Mouse (Mus musculus) neural tube, embryonic 13.5 days (tissue): ENCODE measurements around the gene Morn4. TPM values are rescaled to one million over a fixed set of nuclear protein-coding genes. Genes with fewer than 3 reads are reported as not detected.
A peak's percentile ranks its signal among the peaks of the same experiment; 100 is the strongest.
"Not testable (repeated sequence)": the region's sequence is repeated elsewhere in the genome, so short reads cannot be mapped to it uniquely, and the experiment has no call there.

ENCODE experiments used
- ATAC-seq: fragments of 200-750 bp; cut with Nextera tagmentation; 2 replicates; pipeline ENCODE4 v1.8.0; 2017; ENCODE audit warnings: low read depth, mild to moderate bottlenecking, moderate TSS enrichment, moderate library complexity
- H3K27ac ChIP-seq: fragments of 300-500 bp; sonication (generic); replicated peaks from 2 replicates; pipeline ENCODE4 v1.5.1; 2015; ENCODE audit warnings: moderate library complexity, mild to moderate bottlenecking, inconsistent platforms
- H3K27me3 ChIP-seq: fragments of 300-500 bp; sonication (generic); 2 replicates; pipeline ENCODE4 v1.6.1; 2015; ENCODE audit warnings: mild to moderate bottlenecking, inconsistent platforms
- H3K36me3 ChIP-seq: fragments of 300-500 bp; sonication (generic); 2 replicates; pipeline ENCODE4 v1.6.1; 2015; ENCODE audit warnings: mild to moderate bottlenecking, inconsistent platforms
- H3K4me1 ChIP-seq: fragments of 300-500 bp; sonication (generic); replicated peaks from 2 replicates; pipeline ENCODE4 v1.6.1; 2015; ENCODE audit warnings: inconsistent platforms
- H3K4me2 ChIP-seq: fragments of 300-500 bp; sonication (generic); 2 replicates; pipeline ENCODE4 v1.6.1; 2015; ENCODE audit warnings: inconsistent platforms, mild to moderate bottlenecking, moderate library complexity
- H3K4me3 ChIP-seq: fragments of 300-500 bp; sonication (generic); 2 replicates; pipeline ENCODE4 v1.5.1; 2015; ENCODE audit warnings: mild to moderate bottlenecking, inconsistent platforms
- H3K9ac ChIP-seq: fragments of 300-500 bp; sonication (generic); 2 replicates; pipeline ENCODE4 v1.6.1; 2015; ENCODE audit warnings: moderate library complexity, mild to moderate bottlenecking, inconsistent platforms
- H3K9me3 ChIP-seq: fragments of 300-500 bp; sonication (generic); 2 replicates; pipeline ENCODE4 v1.6.1; 2016; ENCODE audit warnings: inconsistent platforms
- WGBS: fragments of 180-500 bp; shearing (Covaris S2); methylation state at CpG from one replicate; pipeline ENCODE4 v1.1.7; 2015; 5-methylcytosine and 5-hydroxymethylcytosine counted together
- polyA plus RNA-seq: library from polyadenylated mRNA; unstranded; fragments of >200 nt; fragmentation: Nextera tagmentation; extraction: Ambion mirVana; gene quantifications from 2 replicates; pipeline ENCODE4 v1.2.1, GENCODE M21; 2015

Morn4 gene
- polyA plus RNA-seq, 1 experiment from 2014 or later: 125 TPM

DNA sequence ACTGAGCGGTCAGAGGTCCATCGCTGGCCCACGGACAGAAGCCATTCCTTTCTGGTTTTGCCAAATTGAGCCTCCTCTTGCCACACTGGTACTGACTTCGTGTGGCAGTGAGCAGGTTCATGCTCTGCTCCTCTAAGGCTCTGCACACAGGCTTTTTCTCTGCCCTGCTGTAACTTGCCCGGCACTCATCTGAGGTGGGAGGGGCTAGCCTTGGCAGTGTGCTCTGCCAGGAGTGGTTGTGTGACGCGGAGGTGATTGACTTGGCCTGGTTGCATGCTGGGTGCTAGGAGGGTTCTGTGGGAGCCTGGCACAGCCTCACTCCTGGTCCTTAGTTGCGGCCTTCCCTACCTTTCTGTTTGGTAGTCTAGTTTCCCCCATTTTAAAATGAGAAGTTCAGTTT, 34.3 kb upstream of the Morn4 start:
- H3K36me3 ChIP-seq: peaks cover 96% of the 10 kb centered on the region
- H3K4me1 ChIP-seq: no peaks in the 10 kb centered on the region
- no peak for ATAC-seq
- H3K4me3 ChIP-seq: no peak overlapping the region
- H3K27ac ChIP-seq: no peak overlapping the region
- 93% methylated on average over 8 of the region's 8 CpGs for WGBS
- no peaks in the 10 kb centered on the region for H3K9me3 ChIP-seq
- H3K27me3 ChIP-seq: no peaks in the 10 kb centered on the region
- no peak overlapping the region for H3K4me2 ChIP-seq
- no peak overlapping the region for H3K9ac ChIP-seq

DNA sequence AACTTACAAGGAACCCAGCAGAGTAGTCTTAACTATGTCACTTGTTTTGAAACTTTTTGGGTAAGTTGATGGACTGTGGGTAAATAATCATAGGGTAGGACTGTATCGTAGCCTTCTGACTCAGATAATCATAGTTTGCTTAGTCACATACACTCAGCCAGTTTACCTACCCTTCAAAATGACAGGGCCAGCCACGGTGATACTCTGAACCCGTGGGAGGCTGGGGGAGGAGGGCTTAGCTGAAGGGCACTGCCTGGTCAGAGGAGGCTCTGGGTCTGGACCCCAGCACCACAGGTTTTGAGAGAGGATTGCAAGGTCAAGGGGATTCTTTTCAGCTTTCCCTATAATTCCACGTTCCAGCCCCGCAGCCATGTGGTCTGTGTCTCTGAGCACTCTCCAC, 32.4 kb upstream of the Morn4 start:
- Histone ChIP-seq H3K9ac (no peak overlapping the region), H3K4me3 (no peak overlapping the region), H3K4me1 (no peaks in the 10 kb centered on the region), H3K27me3 (no peaks in the 10 kb centered on the region), H3K36me3 (peaks cover 96% of the 10 kb centered on the region), H3K27ac (no peak overlapping the region), H3K4me2 (no peak overlapping the region), H3K9me3 (no peaks in the 10 kb centered on the region)
- ATAC-seq: no peak
- 87% methylated on average over 5 of the region's 5 CpGs for WGBS

DNA sequence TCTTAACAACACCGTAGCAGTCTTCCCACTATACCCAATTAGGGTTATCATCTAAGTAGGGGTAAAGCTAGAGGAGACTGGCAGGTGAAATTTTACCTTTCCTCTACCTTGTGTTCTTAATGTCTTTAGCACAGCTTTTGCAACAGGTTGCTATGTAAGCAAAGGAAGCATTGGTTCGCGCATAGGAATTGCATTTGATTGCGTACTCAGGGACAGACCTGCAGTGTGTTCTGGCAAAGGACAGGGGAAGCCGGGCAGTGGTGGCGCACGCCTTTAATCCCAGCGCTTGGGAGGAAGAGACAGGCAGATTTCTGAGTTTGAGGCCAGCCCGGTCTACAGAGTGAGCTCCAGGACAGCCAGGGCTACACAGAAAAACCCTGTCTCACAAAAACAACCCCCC, 32.0 kb upstream of the Morn4 start:
- no peak for ATAC-seq
- Histone ChIP-seq H3K27me3 (no peaks in the 10 kb centered on the region), H3K9me3 (no peaks in the 10 kb centered on the region), H3K4me1 (no peaks in the 10 kb centered on the region), H3K4me3 (no peak overlapping the region), H3K4me2 (no peak overlapping the region), H3K27ac (no peak overlapping the region), H3K36me3 (peaks cover 96% of the 10 kb centered on the region), H3K9ac (no peak overlapping the region)
- WGBS: 94% methylated on average over 9 of the region's 9 CpGs

DNA sequence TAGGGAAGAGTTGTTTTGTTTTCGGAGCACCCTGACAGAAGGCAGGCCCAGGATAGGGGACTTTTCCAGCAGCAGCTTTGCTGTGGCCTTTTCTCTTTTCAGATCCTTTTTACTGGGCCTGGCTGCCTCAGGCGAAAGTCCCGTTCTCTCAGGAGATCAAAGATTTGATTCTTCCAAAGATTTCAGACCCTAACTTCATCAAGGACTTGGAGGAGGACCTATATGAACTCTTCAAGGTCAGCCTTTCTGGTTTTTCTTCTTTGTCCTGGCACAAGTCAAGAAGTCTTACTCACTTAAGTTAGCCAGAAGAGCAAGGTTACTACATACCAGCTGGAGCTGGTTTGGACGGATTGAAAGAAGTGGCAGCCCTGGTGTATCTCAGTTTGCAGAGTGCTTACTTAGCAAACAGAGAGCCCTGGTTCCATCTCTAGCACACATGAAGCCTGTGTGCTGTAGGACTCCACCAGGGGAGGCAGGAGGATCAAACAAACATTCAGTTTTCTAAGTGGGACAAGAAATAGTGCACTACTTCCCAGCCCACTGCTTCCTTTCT, 29.7 kb upstream of the Morn4 start:
- Histone ChIP-seq H3K9me3 (no peaks in the 10 kb centered on the region), H3K9ac (no peak overlapping the region), H3K4me2 (no peak overlapping the region), H3K27me3 (no peaks in the 10 kb centered on the region), H3K27ac (no peak overlapping the region), H3K4me1 (no peaks in the 10 kb centered on the region), H3K36me3 (peaks cover 77% of the 10 kb centered on the region), H3K4me3 (no peak overlapping the region)
- ATAC-seq: no peak
- 91% methylated on average over 4 of the region's 4 CpGs for WGBS

DNA sequence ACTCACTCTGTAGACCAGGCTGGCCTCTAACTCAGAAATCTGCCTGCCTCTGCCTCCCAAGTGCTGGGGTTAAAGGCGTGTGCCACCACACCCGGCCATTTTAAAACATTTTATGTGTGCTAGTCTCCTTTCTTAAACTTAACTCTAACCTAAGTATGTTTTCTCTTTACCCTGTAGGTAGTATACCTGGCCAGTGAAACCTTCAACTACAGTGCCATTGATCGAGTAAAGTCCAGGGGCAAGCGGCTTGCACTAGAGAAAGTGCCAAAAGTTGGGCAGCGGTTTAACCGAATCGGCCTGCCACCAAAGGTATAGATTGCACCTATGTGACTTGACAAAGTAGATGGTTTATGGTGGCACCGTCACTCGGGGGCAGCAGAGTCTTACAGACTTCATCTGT, 18.5 kb upstream of the Morn4 start:
- no peaks in the 10 kb centered on the region for H3K9me3 ChIP-seq
- no peak overlapping the region for H3K9ac ChIP-seq
- H3K4me1 ChIP-seq: no peaks in the 10 kb centered on the region
- ATAC-seq: no peak
- H3K27ac ChIP-seq: no peak overlapping the region
- H3K4me3 ChIP-seq: no peak overlapping the region
- no peaks in the 10 kb centered on the region for H3K27me3 ChIP-seq
- 97% methylated on average over 9 of the region's 9 CpGs for WGBS
- peaks cover 61% of the 10 kb centered on the region for H3K36me3 ChIP-seq
- H3K4me2 ChIP-seq: no peak overlapping the region

DNA sequence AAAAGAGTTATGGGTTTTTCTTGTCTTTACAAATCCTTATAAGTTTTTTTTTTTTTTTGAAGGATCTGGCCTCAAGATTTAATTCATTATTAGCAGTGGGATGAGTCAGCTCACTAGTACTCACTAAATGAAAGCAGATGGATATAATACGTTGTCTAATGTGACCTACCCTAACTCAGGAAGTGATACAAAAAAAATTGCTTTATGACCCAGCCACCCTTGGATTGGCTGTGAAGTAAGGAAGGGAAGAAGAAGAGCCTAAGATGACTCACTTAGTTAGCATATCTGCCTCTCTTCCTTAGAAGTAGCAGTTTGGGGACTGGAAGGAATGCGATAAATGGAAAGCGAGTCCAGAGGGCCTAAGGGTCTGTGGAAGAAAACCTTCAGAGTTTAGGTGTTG, 13.2 kb upstream of the Morn4 start:
- no peak for ATAC-seq
- H3K4me1 ChIP-seq: peaks cover 3% of the 10 kb centered on the region; the same call in 1 of the 2 replicates
- H3K4me3 ChIP-seq: no peak overlapping the region
- no peaks in the 10 kb centered on the region for H3K9me3 ChIP-seq
- no peaks in the 10 kb centered on the region for H3K27me3 ChIP-seq
- H3K36me3 ChIP-seq: peaks cover 38% of the 10 kb centered on the region
- H3K9ac ChIP-seq: no peak overlapping the region
- H3K27ac ChIP-seq: no peak overlapping the region
- no peak overlapping the region for H3K4me2 ChIP-seq
- 90% methylated on average over 3 of the region's 3 CpGs for WGBS

DNA sequence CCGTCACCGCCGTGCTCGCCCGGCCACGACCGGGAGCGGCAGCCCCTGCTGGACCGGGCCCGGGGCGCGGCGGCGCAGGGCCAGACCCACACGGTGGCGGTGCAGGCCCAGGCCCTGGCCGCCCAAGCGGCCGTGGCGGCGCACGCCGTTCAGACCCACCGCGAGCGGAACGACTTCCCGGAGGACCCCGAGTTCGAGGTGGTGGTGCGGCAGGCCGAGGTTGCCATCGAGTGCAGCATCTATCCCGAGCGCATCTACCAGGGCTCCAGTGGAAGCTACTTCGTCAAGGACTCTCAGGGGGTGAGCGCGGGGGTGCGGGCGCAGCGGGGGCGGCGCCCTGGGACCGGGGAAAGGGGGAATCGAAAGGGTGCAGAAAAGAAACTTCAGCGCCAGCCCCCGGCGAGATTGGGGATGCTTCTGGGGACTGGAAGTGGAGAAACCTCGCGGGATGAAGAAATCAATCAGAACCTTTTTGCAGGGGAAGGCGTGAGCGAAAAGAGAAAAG, 4.5 kb upstream of the Morn4 start:
- under 1% methylated on average over 51 of the region's 52 CpGs for WGBS
- H3K27me3 ChIP-seq: no peaks in the 10 kb centered on the region
- H3K27ac ChIP-seq: peak overlapping the region; percentile 92
- H3K36me3 ChIP-seq: 0 out of 2 replicates have a peak, but pooled peaks cover 2% of the 10 kb centered on the region
- H3K4me2 ChIP-seq: peak overlapping the region; percentile 82
- peaks cover 45% of the 10 kb centered on the region for H3K4me1 ChIP-seq
- peak overlapping the region; percentile 93 for H3K9ac ChIP-seq
- ATAC-seq: peak; percentile 68
- H3K4me3 ChIP-seq: peak overlapping the region; percentile 94
- H3K9me3 ChIP-seq: no peaks in the 10 kb centered on the region

DNA sequence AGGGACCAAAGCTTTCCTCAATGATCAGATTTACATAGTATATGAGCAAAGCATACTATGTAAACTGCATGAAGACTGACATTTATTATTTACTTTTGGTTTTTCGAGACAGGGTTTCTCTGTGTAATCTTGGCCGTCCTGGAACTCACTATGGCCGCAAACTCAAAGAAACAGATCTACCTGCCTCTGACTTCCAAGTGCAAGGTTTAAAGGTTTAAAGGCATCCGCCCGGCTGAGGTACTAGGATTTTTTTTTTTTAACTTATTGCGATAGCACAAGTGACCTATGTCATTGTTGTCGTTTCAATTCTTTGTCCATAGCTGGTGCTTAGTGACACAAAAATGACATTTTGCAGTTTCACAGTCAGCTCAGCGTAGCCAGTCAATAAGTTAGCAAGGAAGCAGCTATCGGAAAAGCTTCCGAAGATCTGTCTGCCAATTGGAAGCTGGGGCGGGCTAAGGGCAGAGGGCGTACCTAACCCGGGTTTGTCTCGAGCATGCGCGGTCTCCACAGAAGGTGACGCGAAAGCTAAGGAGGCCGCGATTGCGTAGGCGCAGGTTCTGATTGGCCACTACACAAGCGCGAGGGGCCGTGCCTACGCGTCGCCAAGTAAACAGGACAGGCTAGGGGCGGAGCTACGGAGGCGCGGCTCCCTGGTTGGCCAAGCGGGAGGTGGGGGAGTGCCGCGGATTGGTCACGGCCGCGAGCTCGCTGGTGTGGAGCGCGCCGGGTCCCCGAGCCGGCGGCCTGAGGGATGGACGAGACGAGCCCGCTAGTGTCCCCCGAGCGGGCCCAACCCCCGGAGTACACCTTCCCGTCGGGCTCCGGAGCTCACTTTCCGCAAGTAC, 3.8 kb upstream of the Morn4 start, which contains the start of gene Pi4k2a:
Gene Pi4k2a, plus strand, starts transcription at position 723 of the 848 bp plus-strand sequence.
- Histone ChIP-seq H3K4me3 (peak within 1 kb of the TSS; percentile 94), H3K4me2 (peak within 1 kb of the TSS; percentile 82), H3K4me1 (peaks cover 49% of the 10 kb centered on the region), H3K27me3 (no peaks in the 10 kb centered on the region), H3K9ac (peak within 1 kb of the TSS; percentile 93), H3K36me3 (no peaks in the 10 kb centered on the region), H3K9me3 (no peaks in the 10 kb centered on the region), H3K27ac (peak within 1 kb of the TSS; percentile 92)
- ATAC-seq: peak; percentile 99
- WGBS: 2% methylated on average over 55 of the region's 55 CpGs

DNA sequence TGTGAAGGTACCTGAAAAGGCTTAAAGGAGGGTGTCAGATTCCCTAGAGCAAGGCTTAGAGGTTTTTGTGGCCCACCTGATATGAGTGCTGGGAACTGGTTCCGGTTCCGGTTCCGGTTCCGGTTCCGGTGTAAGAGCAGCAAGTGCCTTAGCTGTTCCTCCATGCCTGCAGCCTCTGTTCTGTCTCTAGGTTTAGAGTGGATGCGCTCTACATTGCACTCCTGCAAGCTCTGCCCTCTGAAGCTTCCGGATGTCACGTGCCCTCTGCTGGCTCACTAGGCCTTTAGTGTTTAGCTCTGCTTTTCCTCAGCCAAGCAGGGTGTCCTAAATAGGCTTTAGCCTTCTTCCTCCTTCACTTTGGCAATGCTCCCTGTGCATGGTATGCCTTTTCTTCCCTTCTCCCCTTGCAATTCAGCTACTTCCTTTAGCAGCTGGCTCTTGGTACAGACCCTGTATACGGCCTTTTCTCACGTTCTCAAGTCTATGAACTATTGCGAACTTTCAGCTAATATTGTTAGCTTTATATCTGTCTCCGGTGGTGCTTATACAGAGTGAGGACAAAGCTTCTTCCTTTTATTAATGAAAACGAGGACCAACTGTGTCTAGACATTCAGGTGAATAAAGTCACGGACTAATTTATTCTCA, 3.1 kb upstream of the Morn4 start:
- Histone ChIP-seq H3K27ac (peak overlapping the region; percentile 83), H3K9me3 (no peaks in the 10 kb centered on the region), H3K4me2 (peak overlapping the region; percentile 82), H3K36me3 (no peaks in the 10 kb centered on the region), H3K9ac (peak overlapping the region; percentile 60), H3K4me1 (peaks cover 44% of the 10 kb centered on the region), H3K4me3 (peak overlapping the region; percentile 94), H3K27me3 (no peaks in the 10 kb centered on the region)
- ATAC-seq: no peak
- 28% methylated on average over 14 of the region's 14 CpGs for WGBS

DNA sequence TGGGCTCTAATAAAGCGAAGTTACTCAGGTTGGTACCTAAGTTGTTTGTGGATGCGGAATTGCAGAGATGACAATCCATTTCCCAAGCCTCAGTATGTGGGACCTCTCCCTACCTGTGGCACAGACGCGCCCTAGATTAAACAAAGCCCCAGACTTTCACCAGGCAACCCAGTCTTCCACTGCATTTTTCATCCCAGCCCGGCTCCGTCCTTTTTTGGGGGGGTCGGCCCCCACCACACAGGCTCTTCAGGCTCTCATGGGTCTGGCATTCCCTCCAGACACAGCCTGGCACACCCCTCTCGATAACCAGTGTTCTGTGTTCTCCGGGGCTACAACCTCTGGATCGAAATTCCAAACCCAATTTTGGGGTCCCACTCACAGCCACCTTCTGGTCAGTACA, 467 bp downstream of the Morn4 start:
- H3K27me3 ChIP-seq: no peaks in the 10 kb centered on the region
- H3K27ac ChIP-seq: peak overlapping the region; percentile 73
- peaks cover 21% of the 10 kb centered on the region for H3K4me1 ChIP-seq
- WGBS: 7% methylated on average over 10 of the region's 10 CpGs
- peak overlapping the region; percentile 87 for H3K9ac ChIP-seq
- peak overlapping the region; percentile 94 for H3K4me2 ChIP-seq
- no peaks in the 10 kb centered on the region for H3K9me3 ChIP-seq
- peak; percentile 0; the same call in 1 of the 2 replicates for ATAC-seq
- H3K36me3 ChIP-seq: no peaks in the 10 kb centered on the region
- H3K4me3 ChIP-seq: peak overlapping the region; percentile 86

DNA sequence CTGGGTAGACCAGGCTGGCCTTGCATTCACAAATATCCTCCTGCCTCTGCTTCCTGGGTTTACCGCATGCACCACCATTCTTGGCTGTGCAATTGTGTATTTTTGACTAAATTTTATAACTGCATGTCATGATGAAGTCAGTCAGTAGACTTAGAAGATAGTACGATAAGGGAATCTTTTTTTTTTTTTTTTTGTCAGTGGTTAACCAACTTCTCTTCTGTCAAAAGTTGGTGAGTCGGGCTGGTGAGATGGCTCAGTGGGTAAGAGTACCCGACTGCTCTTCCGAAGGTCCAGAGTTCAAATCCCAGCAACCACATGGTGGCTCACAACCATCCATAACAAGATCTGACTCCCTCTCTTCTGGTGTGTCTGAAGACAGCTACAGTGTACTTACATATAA, 4.5 kb downstream of the Morn4 start:
- not testable (repeated sequence) for ATAC-seq, H3K4me1 ChIP-seq, H3K4me3 ChIP-seq, H3K27ac ChIP-seq, H3K9ac ChIP-seq, H3K9me3 ChIP-seq, H3K27me3 ChIP-seq, H3K4me2 ChIP-seq
- peaks cover 25% of the 10 kb centered on the region for H3K36me3 ChIP-seq
- 93% methylated on average over 5 of the region's 5 CpGs for WGBS

DNA sequence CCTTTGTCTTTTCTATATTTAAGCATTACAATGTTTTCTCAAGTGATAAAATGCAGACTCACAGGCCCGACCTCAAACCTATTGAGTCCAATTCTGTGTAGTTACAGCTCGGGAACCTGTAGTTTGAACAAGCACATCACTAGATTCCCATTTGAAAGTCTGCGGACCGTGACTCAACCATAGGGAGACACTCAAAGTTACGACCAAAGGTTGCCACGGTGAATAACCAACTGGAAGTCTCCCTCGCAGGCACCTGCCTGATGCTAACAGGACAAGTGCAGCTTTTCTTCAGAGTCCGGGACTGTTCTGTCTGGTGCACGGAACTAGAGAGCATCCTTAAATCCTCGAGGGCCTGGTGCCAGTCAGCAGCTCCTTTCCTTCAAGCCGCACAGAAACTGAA, 5.7 kb downstream of the Morn4 start:
- Histone ChIP-seq H3K4me2 (no peak overlapping the region), H3K36me3 (peaks cover 37% of the 10 kb centered on the region), H3K4me3 (no peak overlapping the region), H3K4me1 (peaks cover 2% of the 10 kb centered on the region), H3K27me3 (no peaks in the 10 kb centered on the region), H3K27ac (no peak overlapping the region), H3K9ac (no peak overlapping the region), H3K9me3 (no peaks in the 10 kb centered on the region)
- ATAC-seq: no peak
- 66% methylated on average over 11 of the region's 11 CpGs for WGBS
